9 mouse cellular contexts compared by ENCODE assay signal in the genomic region with DNA sequence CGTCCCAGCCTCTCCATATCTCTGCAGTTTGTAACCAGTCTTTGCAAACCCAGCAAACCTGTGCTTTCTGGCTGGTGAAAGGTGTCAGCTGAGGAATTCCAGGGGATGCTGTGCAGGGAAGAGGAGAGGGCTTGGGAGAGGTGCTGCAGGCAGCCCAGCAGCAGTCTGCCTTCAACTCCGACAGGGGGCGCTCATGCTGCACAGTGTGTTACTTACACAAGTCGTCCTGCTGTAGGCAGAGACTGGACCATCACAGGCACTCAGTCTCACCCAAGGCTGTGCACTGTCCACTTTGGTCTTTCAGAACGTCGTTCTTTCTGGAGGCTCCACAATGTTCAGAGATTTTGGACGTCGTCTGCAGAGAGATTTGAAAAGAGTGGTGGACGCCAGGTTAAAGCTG.
DNase-seq lines count a peak whose midpoint lies in the region; ATAC-seq and TF ChIP-seq lines count a peak whose summit lies in the region.
"Had no signal": no experiment of that assay in that cellular context is flagged by ENCODE, and none has a peak within 500 bp of the region (broad histone marks: within the 10 kb centered on the region; RNA-seq: fewer than 3 reads in every experiment).

No protein-coding gene starts in this region.

- no peaks in the 10 kb centered on the region for H3K4me1 ChIP-seq in heart, adult 2 months (ENCODE audit: control insufficient read depth, insufficient read depth, low read length)
- H3K4me1 ChIP-seq in ES-Bruce4 (ENCODE audit: control insufficient read depth, insufficient read depth, low read length) = no peaks in the 10 kb centered on the region
- H3K4me1 ChIP-seq: neural tube, embryonic 12.5 days had no signal

- no peaks in the 10 kb centered on the region for H3K9me3 ChIP-seq in ES-Bruce4 (replicated peaks; ENCODE audit: control insufficient read depth, insufficient read depth, low read length, poor library complexity, severe bottlenecking)
- H3K9me3 ChIP-seq: neural tube, embryonic 12.5 days had no signal

- no peak for ATAC-seq in megakaryocyte progenitor cell, adult 5-6 weeks (replicated peaks; ENCODE audit: poor library complexity)

- no peak for TF ChIP-seq POLR2A in heart, adult 2 months (IDR thresholded peaks at IDR 0.05; ENCODE audit: insufficient read depth, low read depth, low read length)
- TF ChIP-seq POLR2A in ES-Bruce4 (IDR thresholded peaks at IDR 0.05; ENCODE audit: insufficient read depth, low read length) = no peak

- H3K4me3 ChIP-seq in heart, adult 2 months = no peak overlapping the region
- no peak overlapping the region for H3K4me3 ChIP-seq in ES-Bruce4 (ENCODE audit: low read depth, low read length)
- H3K4me3 ChIP-seq: neural tube, embryonic 12.5 days had no signal

- no peak overlapping the region for H3K9ac ChIP-seq in heart, adult 2 months (ENCODE audit: low read depth, low read length)
- H3K9ac ChIP-seq in ES-Bruce4 (ENCODE audit: low read depth, poor library complexity, severe bottlenecking) = no peak overlapping the region
- H3K9ac ChIP-seq: neural tube, embryonic 12.5 days had no signal

- H3K27ac ChIP-seq in heart, adult 2 months = no peak overlapping the region
- no peak overlapping the region for H3K27ac ChIP-seq in ES-Bruce4 (ENCODE audit: insufficient read depth, low read length)
- H3K27ac ChIP-seq: neural tube, embryonic 12.5 days had no signal

- no peak for TF ChIP-seq EP300 in heart, adult 2 months (IDR thresholded peaks at IDR 0.05; ENCODE audit: insufficient read depth, low read depth, low read length)
- no peak for TF ChIP-seq EP300 in ES-Bruce4 (IDR thresholded peaks at IDR 0.05; ENCODE audit: insufficient read depth, low read depth, low read length)

- peak; percentile 53 for TF ChIP-seq CTCF in heart, adult 2 months (IDR thresholded peaks at IDR 0.05)
- TF ChIP-seq CTCF in ES-Bruce4 (IDR thresholded peaks at IDR 0.05; ENCODE audit: low read depth, low read length) = peak; percentile 84

- H3K79me2 ChIP-seq in heart, adult 2 months (replicated peaks; ENCODE audit: control insufficient read depth, insufficient read depth, low read length) = no peaks in the 10 kb centered on the region

- no peaks in the 10 kb centered on the region for H3K27me3 ChIP-seq in heart, adult 2 months (ENCODE audit: control insufficient read depth, insufficient read depth, low read length)
- no peaks in the 10 kb centered on the region for H3K27me3 ChIP-seq in ES-Bruce4 (ENCODE audit: control insufficient read depth, insufficient read depth, low read length, poor library complexity, severe bottlenecking)
- H3K27me3 ChIP-seq: neural tube, embryonic 12.5 days had no signal

- intact Hi-C loops in heart, adult 2 months (cut with DNase I) = no loop called here
- intact Hi-C loops in left cerebral cortex, postnatal 4 days (cut with DNase I) = no loop called here

- DNase-seq in heart, adult 2 months = no peak
- DNase-seq in heart, adult 9 months (ENCODE audit: low spot score in 2 of 2) = no peak
- peak; percentile 82 to 86 for DNase-seq in cerebellum, adult 18-20 months
- DNase-seq in frontal cortex, postnatal 14 days (ENCODE audit: low spot score in 2 of 2) = peak; percentile 27 to 39
- DNase-seq in left cerebral cortex, postnatal 4 days = peak; percentile 78
- peak; percentile 62 for DNase-seq in retina, postnatal 1 day

- no peaks in the 10 kb centered on the region for H3K36me3 ChIP-seq in heart, adult 2 months (ENCODE audit: control insufficient read depth, insufficient read depth, low read length)
- no peaks in the 10 kb centered on the region for H3K36me3 ChIP-seq in ES-Bruce4 (ENCODE audit: control insufficient read depth, insufficient read depth, low read length, poor library complexity, severe bottlenecking)
- H3K36me3 ChIP-seq: neural tube, embryonic 12.5 days had no signal

- 48% methylated on average over 9 of the region's 9 CpGs for WGBS in heart, adult 2 months

Comparison
In these comparisons a context has a peak if more than half of its experiments do, and no peak if none do; other contexts are left out.
1. DNase-seq: peak in cerebellum, adult 18-20 months (2 of 2), frontal cortex, postnatal 14 days (2 of 2), left cerebral cortex, postnatal 4 days (single experiment) and retina, postnatal 1 day (single experiment); none in heart, adult 2 months (0 of 2) and heart, adult 9 months (0 of 2).